Mouse (Mus musculus): ENCODE data around the gene Pde3a. TPM values are rescaled to one million over a fixed set of nuclear protein-coding genes. Genes with fewer than 3 reads are reported as not detected.

Gene Pde3a
- polyA plus RNA-seq, 1 experiment from 2014 or later = 1.0 TPM

- H3K9me3 ChIP-seq (replicated peaks) = no peaks in the 10 kb centered on the region
Observed at GRCm38 (mm10) chr6:141331464-141331863, 82.4 kb downstream of the Pde3a start.

DNA sequence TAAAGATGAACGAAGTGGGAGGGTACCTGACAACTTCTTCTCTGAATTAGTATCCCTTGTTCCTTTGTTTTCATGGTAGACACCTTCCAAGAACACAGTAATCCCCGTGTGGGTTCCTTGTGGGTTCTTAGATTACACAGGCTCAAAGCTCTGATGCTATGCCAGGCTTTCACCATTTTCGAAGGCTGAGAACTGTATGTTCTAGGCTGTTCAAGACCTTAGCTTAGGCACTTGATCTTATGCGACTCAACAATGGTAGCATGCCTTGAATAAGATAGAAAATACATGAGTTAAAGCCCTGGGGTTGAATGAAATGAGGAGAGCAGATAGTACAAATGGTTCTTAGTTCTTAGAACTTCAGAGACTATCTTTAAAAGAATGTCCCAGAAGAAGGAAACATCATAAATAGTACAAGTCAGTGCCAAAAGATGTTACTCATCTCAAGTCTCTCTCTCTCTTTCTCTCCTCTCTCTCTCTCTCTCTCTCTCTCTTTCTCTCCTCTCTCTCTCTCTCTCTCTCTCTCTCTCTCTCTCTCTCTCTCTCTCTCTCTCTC lies 83.6 kb downstream of the Pde3a start:
- WGBS (ENCODE audit: insufficient replicate concordance) = 57% methylated on average over 4 of the region's 4 CpGs
- H3K27ac ChIP-seq (replicated peaks) = no peak overlapping the region
- ATAC-seq (ENCODE audit: insufficient read depth) = no peak
- no peaks in the 10 kb centered on the region for H3K36me3 ChIP-seq (replicated peaks)
- H3K27me3 ChIP-seq = no peaks in the 10 kb centered on the region
- no peaks in the 10 kb centered on the region for H3K9me3 ChIP-seq (replicated peaks)
- no peaks in the 10 kb centered on the region; the same call in 1 of the 2 replicates for H3K4me1 ChIP-seq (replicated peaks)
- no peak overlapping the region for H3K9ac ChIP-seq
- no peak overlapping the region for H3K4me2 ChIP-seq
- no peak overlapping the region for H3K4me3 ChIP-seq (replicated peaks)

More at GRCm38 (mm10) chr6:141331464-141331863, 82.4 kb downstream of the Pde3a start:
- Histone ChIP-seq H3K27me3 (no peaks in the 10 kb centered on the region), H3K9ac (no peak overlapping the region), H3K27ac (replicated peaks) (no peak overlapping the region), H3K36me3 (replicated peaks) (no peaks in the 10 kb centered on the region), H3K4me1 (replicated peaks) (no peaks in the 10 kb centered on the region; the same call in 1 of the 2 replicates), H3K4me3 (replicated peaks) (no peak overlapping the region), H3K4me2 (no peak overlapping the region)
- 35% methylated on average over 2 of the region's 2 CpGs for WGBS (ENCODE audit: insufficient replicate concordance)
- ATAC-seq (ENCODE audit: insufficient read depth) = no peak

DNA sequence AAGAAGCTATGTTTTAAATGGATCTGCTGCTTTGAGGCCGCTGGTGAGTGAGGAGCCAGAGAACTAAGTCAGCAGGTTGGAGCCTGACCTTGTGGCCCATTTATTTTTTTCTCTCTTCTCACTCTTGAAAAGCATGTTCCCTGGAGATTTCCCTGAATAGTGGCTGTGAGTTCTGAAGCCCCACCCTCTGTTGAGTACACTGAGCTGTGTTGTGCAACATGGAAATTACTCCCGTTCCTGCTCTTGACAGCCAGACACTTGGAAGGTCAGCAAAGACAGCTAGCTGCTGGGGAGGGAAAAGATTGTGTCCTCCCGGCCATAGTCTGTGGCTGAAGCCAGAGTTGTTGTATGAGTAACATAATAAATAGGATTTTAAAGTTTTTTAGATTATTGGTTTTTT lies 84.2 kb downstream of the Pde3a start:
- Histone ChIP-seq H3K4me1 (replicated peaks) (no peaks in the 10 kb centered on the region; the same call in 1 of the 2 replicates), H3K9me3 (replicated peaks) (no peaks in the 10 kb centered on the region), H3K4me3 (replicated peaks) (no peak overlapping the region), H3K4me2 (no peak overlapping the region), H3K27me3 (no peaks in the 10 kb centered on the region), H3K36me3 (replicated peaks) (no peaks in the 10 kb centered on the region), H3K27ac (replicated peaks) (no peak overlapping the region), H3K9ac (no peak overlapping the region)
- peak; percentile 62 for ATAC-seq (ENCODE audit: insufficient read depth)
- WGBS (ENCODE audit: insufficient replicate concordance) = 34% methylated on average over 3 of the region's 3 CpGs

DNA sequence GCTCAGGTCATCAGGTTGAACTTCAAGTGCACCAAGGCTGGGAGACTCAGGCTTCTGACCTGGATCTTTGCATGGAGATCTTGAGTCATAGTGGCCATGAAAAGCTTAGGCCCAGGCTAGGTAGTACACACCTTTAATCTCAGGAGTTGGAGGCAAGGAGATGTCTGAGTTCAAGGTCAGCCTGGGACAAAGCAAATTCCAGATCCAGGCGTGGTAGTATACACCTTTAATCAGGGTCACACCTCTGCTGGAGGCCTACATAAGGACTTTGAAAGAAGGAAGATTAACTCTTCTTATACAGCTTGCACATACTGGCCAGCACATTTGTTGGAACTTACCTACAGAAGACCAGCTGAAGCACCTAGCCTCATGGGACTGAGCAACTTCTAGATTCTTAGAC lies 86.8 kb downstream of the Pde3a start:
- Histone ChIP-seq H3K9ac (no peak overlapping the region), H3K27me3 (no peaks in the 10 kb centered on the region), H3K27ac (replicated peaks) (no peak overlapping the region), H3K36me3 (replicated peaks) (no peaks in the 10 kb centered on the region), H3K9me3 (replicated peaks) (no peaks in the 10 kb centered on the region), H3K4me1 (replicated peaks) (no peaks in the 10 kb centered on the region), H3K4me3 (replicated peaks) (no peak overlapping the region), H3K4me2 (no peak overlapping the region)
- 39% methylated on average over 1 of the region's 1 CpGs for WGBS (ENCODE audit: insufficient replicate concordance)
- ATAC-seq (ENCODE audit: insufficient read depth) = no peak

DNA sequence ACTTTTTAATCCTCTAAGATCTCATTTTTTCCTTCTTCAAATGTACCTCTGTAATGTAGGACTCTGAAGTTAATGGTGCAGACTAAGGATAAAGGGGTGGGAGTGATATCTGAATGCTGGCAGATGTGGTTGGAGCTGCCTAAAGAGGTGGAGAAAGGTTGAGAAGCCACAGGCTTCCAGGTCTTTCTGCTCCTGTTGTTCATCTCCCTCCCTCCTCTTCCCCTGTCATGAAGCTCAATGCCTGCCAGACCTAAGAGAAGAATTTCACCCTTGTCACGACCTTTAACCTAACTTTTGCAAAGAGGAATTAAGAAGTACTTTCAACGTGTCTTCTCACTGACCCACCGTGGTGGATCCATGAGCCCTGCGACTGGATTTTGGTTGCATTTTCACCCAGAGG lies 87.4 kb downstream of the Pde3a start:
- no peaks in the 10 kb centered on the region for H3K4me1 ChIP-seq (replicated peaks)
- H3K27me3 ChIP-seq = no peaks in the 10 kb centered on the region
- no peaks in the 10 kb centered on the region for H3K36me3 ChIP-seq (replicated peaks)
- no peak overlapping the region for H3K4me2 ChIP-seq
- no peak overlapping the region for H3K9ac ChIP-seq
- H3K4me3 ChIP-seq (replicated peaks) = no peak overlapping the region
- no peaks in the 10 kb centered on the region for H3K9me3 ChIP-seq (replicated peaks)
- WGBS (ENCODE audit: insufficient replicate concordance) = 65% methylated on average over 4 of the region's 4 CpGs
- no peak for ATAC-seq (ENCODE audit: insufficient read depth)
- no peak overlapping the region for H3K27ac ChIP-seq (replicated peaks)

GRCm38 (mm10) chr6:141337673-141338072 lies 88.6 kb downstream of the Pde3a start:
- Histone ChIP-seq H3K4me1 (replicated peaks) (no peaks in the 10 kb centered on the region), H3K27me3 (no peaks in the 10 kb centered on the region), H3K36me3 (replicated peaks) (no peaks in the 10 kb centered on the region), H3K4me3 (replicated peaks) (no peak overlapping the region), H3K9me3 (replicated peaks) (no peaks in the 10 kb centered on the region), H3K9ac (no peak overlapping the region), H3K4me2 (no peak overlapping the region), H3K27ac (replicated peaks) (no peak overlapping the region)
- 42% methylated on average over 8 of the region's 8 CpGs for WGBS (ENCODE audit: insufficient replicate concordance)
- no peak for ATAC-seq (ENCODE audit: insufficient read depth)

- no peaks in the 10 kb centered on the region for H3K9me3 ChIP-seq (replicated peaks)
Observed at GRCm38 (mm10) chr6:141341385-141341784, 92.3 kb downstream of the Pde3a start.

GRCm38 (mm10) chr6:141347870-141348269 lies 98.8 kb downstream of the Pde3a start:
- Histone ChIP-seq H3K4me2 (no peak overlapping the region), H3K36me3 (replicated peaks) (no peaks in the 10 kb centered on the region), H3K9ac (no peak overlapping the region), H3K27ac (replicated peaks) (no peak overlapping the region), H3K27me3 (no peaks in the 10 kb centered on the region), H3K4me1 (replicated peaks) (no peaks in the 10 kb centered on the region), H3K9me3 (replicated peaks) (no peaks in the 10 kb centered on the region), H3K4me3 (replicated peaks) (no peak overlapping the region)
- peak; percentile 37 for ATAC-seq (ENCODE audit: insufficient read depth)
- 36% methylated on average over 4 of the region's 4 CpGs for WGBS (ENCODE audit: insufficient replicate concordance)

More at GRCm38 (mm10) chr6:141341385-141341784, 92.3 kb downstream of the Pde3a start:
- ATAC-seq (ENCODE audit: insufficient read depth) = no peak
- Histone ChIP-seq H3K4me3 (replicated peaks) (no peak overlapping the region), H3K27me3 (no peaks in the 10 kb centered on the region), H3K4me2 (no peak overlapping the region), H3K27ac (replicated peaks) (no peak overlapping the region), H3K4me1 (replicated peaks) (no peaks in the 10 kb centered on the region), H3K36me3 (replicated peaks) (no peaks in the 10 kb centered on the region), H3K9ac (no peak overlapping the region)
- 40% methylated on average over 2 of the region's 2 CpGs for WGBS (ENCODE audit: insufficient replicate concordance)

DNA sequence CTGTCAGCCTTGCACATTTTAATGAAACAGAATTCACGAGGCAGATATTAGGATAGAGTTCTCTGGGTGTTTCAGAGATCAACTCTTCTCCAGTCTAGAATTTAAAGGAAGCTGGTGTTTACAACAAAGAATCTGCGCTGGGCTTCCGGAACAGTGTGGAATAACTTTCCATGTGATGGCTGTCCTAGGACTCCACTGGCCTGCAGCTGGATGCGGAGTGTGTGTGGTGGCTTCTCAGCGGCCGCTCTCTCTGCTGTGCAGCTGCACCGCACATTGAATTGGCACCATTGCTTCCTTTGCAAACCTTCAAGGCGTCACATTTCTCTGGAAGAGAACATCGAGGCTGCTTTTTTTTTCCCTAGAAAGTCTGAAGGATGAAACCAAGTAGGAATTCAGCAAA lies 99.5 kb downstream of the Pde3a start:
- no peaks in the 10 kb centered on the region for H3K36me3 ChIP-seq (replicated peaks)
- ATAC-seq (ENCODE audit: insufficient read depth) = no peak
- no peaks in the 10 kb centered on the region for H3K9me3 ChIP-seq (replicated peaks)
- H3K9ac ChIP-seq = no peak overlapping the region
- H3K4me1 ChIP-seq (replicated peaks) = no peaks in the 10 kb centered on the region
- H3K27ac ChIP-seq (replicated peaks) = no peak overlapping the region
- H3K4me3 ChIP-seq (replicated peaks) = no peak overlapping the region
- no peak overlapping the region for H3K4me2 ChIP-seq
- 69% methylated on average over 9 of the region's 9 CpGs for WGBS (ENCODE audit: insufficient replicate concordance)
- H3K27me3 ChIP-seq = no peaks in the 10 kb centered on the region

DNA sequence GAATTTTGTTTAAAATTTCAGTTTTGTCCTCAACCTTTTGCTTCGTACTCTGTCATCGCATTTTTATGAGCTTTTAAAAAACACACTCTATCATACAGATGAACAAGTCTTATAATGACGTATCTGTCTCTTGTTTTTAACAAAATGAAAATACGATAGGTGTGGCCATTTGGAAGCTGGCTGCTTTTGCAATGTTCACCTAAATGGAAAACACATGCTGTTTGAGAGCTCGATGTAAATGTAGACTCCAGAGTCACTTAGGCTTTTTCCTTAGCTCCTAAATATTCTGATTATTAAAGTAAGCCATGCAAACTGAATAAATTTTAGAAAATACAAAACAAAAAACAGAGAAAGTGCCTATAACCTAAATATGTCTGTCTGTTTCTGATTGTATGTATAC lies 101.2 kb downstream of the Pde3a start:
- no peaks in the 10 kb centered on the region for H3K9me3 ChIP-seq (replicated peaks)
- WGBS (ENCODE audit: insufficient replicate concordance) = 71% methylated on average over 5 of the region's 5 CpGs
- H3K4me1 ChIP-seq (replicated peaks) = no peaks in the 10 kb centered on the region
- ATAC-seq (ENCODE audit: insufficient read depth) = no peak
- no peak overlapping the region for H3K9ac ChIP-seq
- H3K4me2 ChIP-seq = no peak overlapping the region
- no peaks in the 10 kb centered on the region for H3K36me3 ChIP-seq (replicated peaks)
- H3K27me3 ChIP-seq = no peaks in the 10 kb centered on the region
- H3K27ac ChIP-seq (replicated peaks) = no peak overlapping the region
- no peak overlapping the region for H3K4me3 ChIP-seq (replicated peaks)

DNA sequence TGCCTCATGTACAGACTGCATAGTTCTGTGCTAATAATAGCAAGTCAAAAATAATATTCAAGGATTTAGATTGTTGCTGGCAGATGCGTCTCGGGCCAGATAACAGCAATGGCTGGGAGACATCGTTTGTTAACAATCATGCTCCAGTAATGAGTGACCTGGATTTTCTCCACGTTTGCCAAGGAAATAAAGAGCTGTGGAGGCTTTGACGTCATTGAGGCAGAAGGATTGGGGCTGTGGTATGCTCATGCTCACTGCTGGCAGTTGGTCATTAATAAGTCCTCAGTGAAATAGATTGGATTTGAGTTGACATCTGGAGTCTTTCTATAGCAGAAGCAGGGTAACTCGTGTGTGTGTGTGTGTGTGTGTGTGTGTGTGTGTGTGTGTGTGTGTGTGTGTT lies 103.2 kb downstream of the Pde3a start:
- H3K27me3 ChIP-seq = no peaks in the 10 kb centered on the region
- ATAC-seq (ENCODE audit: insufficient read depth) = no peak
- no peaks in the 10 kb centered on the region for H3K9me3 ChIP-seq (replicated peaks)
- 49% methylated on average over 6 of the region's 6 CpGs for WGBS (ENCODE audit: insufficient replicate concordance)
- no peaks in the 10 kb centered on the region for H3K4me1 ChIP-seq (replicated peaks)
- H3K27ac ChIP-seq (replicated peaks) = no peak overlapping the region
- no peak overlapping the region for H3K4me3 ChIP-seq (replicated peaks)
- H3K36me3 ChIP-seq (replicated peaks) = no peaks in the 10 kb centered on the region
- H3K9ac ChIP-seq = no peak overlapping the region
- H3K4me2 ChIP-seq = no peak overlapping the region

DNA sequence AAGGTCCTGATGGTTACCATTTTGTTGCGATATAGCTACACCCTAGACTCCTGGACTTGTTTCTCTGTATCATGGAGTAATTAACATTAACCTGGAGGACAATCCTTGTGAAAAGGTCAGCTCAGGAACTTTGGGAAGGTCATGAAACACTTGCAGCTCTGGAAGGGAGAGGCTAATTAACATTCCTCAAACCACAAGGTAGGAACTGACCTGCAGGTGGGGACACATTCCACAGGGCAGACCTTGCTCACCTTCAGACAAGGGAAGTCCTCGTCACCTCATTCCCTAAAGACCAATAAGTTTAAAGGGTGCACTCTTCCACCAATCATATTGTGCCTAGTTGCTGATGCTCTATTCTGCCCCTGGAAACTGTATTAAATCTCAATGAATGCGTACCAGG lies 114.6 kb downstream of the Pde3a start:
- H3K36me3 ChIP-seq (replicated peaks) = no peaks in the 10 kb centered on the region
- WGBS (ENCODE audit: insufficient replicate concordance) = 68% methylated on average over 3 of the region's 3 CpGs
- ATAC-seq (ENCODE audit: insufficient read depth) = no peak
- H3K27ac ChIP-seq (replicated peaks) = no peak overlapping the region
- H3K27me3 ChIP-seq = no peaks in the 10 kb centered on the region
- no peak overlapping the region for H3K4me3 ChIP-seq (replicated peaks)
- H3K9me3 ChIP-seq (replicated peaks) = no peaks in the 10 kb centered on the region
- no peaks in the 10 kb centered on the region for H3K4me1 ChIP-seq (replicated peaks)
- no peak overlapping the region for H3K9ac ChIP-seq
- H3K4me2 ChIP-seq = no peak overlapping the region
